Mouse (Mus musculus): ENCODE data around the gene Ptpn12. TPM values are rescaled to one million over a fixed set of nuclear protein-coding genes. Genes with fewer than 3 reads are reported as not detected.
A peak's percentile ranks its signal among the peaks of the same experiment; 100 is the strongest.
"Not testable (repeated sequence)": the region's sequence is repeated elsewhere in the genome, so short reads cannot be mapped to it uniquely, and the experiment has no call there.

The Ptpn12 gene
- total RNA-seq, 2 experiments from 2014 or later, result 33.5 to 35.2 TPM

- DNase-seq (ENCODE audit: low spot score in 2 of 2), result peak; percentile 22 to 25
- intact Hi-C loops (cut with DNase I), result no loop called here
These were observed 92.4 kb downstream of the Ptpn12 start for GRCm38 (mm10) chr5:20963295-20963694.

- DNase-seq (ENCODE audit: low spot score in 2 of 2), result no peak
- intact Hi-C loops (cut with DNase I), result no loop called here
These were observed 94.8 kb downstream of the Ptpn12 start for GRCm38 (mm10) chr5:20960927-20961326.

GRCm38 (mm10) chr5:20956298-20956697 lies 99.4 kb downstream of the Ptpn12 start, which contains the start of gene Rsbn1l:
Gene Rsbn1l, minus strand, starts transcription at chr5:20956398.
- intact Hi-C loops (cut with DNase I), result no loop called here
- no peak for DNase-seq (ENCODE audit: low spot score in 2 of 2)

GRCm38 (mm10) chr5:20955114-20955835 lies 100.4 kb downstream of the Ptpn12 start:
- intact Hi-C loops (cut with DNase I), result no loop called here
- DNase-seq (ENCODE audit: low spot score in 2 of 2), result no peak

- intact Hi-C loops (cut with DNase I), result no loop called here
- no peak for DNase-seq (ENCODE audit: low spot score in 2 of 2)
These were observed 103.3 kb downstream of the Ptpn12 start for GRCm38 (mm10) chr5:20952337-20952925.

GRCm38 (mm10) chr5:20951666-20952281 lies 103.9 kb downstream of the Ptpn12 start:
- peak; percentile 95 to 97 for DNase-seq (ENCODE audit: low spot score in 2 of 2)
- intact Hi-C loops (cut with DNase I), result loop anchor here (2.0 kb wide), 1 partner anchor 39 kb away; no protein-coding TSS in a partner anchor

- intact Hi-C loops (cut with DNase I), result loop anchor here (2.0 kb wide), 1 partner anchor 38 kb away; no protein-coding TSS in a partner anchor
- DNase-seq (ENCODE audit: low spot score in 2 of 2), result peak; percentile 52 to 56
These were observed 104.7 kb downstream of the Ptpn12 start for GRCm38 (mm10) chr5:20950855-20951650.

- intact Hi-C loops (cut with DNase I), result loop anchor here (2.0 kb wide), 1 partner anchor 38 kb away; no protein-coding TSS in a partner anchor
- no peak for DNase-seq (ENCODE audit: low spot score in 2 of 2)
These were observed 105.2 kb downstream of the Ptpn12 start for GRCm38 (mm10) chr5:20950516-20950854.

GRCm38 (mm10) chr5:20950093-20950492 lies 105.6 kb downstream of the Ptpn12 start:
- intact Hi-C loops (cut with DNase I), result loop anchor here (2.0 kb wide), 1 partner anchor 37 kb away; no protein-coding TSS in a partner anchor
- no peak for DNase-seq (ENCODE audit: low spot score in 2 of 2)

- intact Hi-C loops (cut with DNase I), result no loop called here
- DNase-seq (ENCODE audit: low spot score in 2 of 2), result no peak
These were observed 108.8 kb downstream of the Ptpn12 start for GRCm38 (mm10) chr5:20946906-20947305.

GRCm38 (mm10) chr5:20944961-20945748 lies 110.6 kb downstream of the Ptpn12 start:
- DNase-seq (ENCODE audit: low spot score in 2 of 2), result no peak

GRCm38 (mm10) chr5:20943791-20944190 lies 111.9 kb downstream of the Ptpn12 start:
- intact Hi-C loops (cut with DNase I); DNase-seq (ENCODE audit: low spot score in 2 of 2): not testable (repeated sequence)

More at GRCm38 (mm10) chr5:20944961-20945748, 110.6 kb downstream of the Ptpn12 start:
- intact Hi-C loops (cut with DNase I), result no loop called here

- intact Hi-C loops (cut with DNase I), result no loop called here
- DNase-seq (ENCODE audit: low spot score in 2 of 2), result no peak
These were observed 113.2 kb downstream of the Ptpn12 start for GRCm38 (mm10) chr5:20942523-20942922.

GRCm38 (mm10) chr5:20941205-20941604 lies 114.5 kb downstream of the Ptpn12 start:
- intact Hi-C loops (cut with DNase I), result no loop called here
- DNase-seq (ENCODE audit: low spot score in 2 of 2), result no peak

GRCm38 (mm10) chr5:20940696-20941095 lies 115.0 kb downstream of the Ptpn12 start:
- intact Hi-C loops (cut with DNase I), result no loop called here
- no peak for DNase-seq (ENCODE audit: low spot score in 2 of 2)

- intact Hi-C loops (cut with DNase I), result no loop called here
- no peak for DNase-seq (ENCODE audit: low spot score in 2 of 2)
These were observed 115.6 kb downstream of the Ptpn12 start for GRCm38 (mm10) chr5:20940040-20940571.

GRCm38 (mm10) chr5:20938523-20938922 lies 117.2 kb downstream of the Ptpn12 start:
- DNase-seq (ENCODE audit: low spot score in 2 of 2), result no peak
- intact Hi-C loops (cut with DNase I), result no loop called here

Measured in left cerebral cortex, postnatal 14 days (tissue).